Mouse (Mus musculus): ENCODE measurements around the gene Rab10.

GRCm38 (mm10) chr12:3210181-3210580 is 99.6 kb downstream of the Rab10 start:
- TF ChIP-seq CTCF (conservative IDR thresholded peaks at IDR 0.05; ENCODE audit: low read length) (no peak), NANOG (IDR thresholded peaks at IDR 0.05; ENCODE audit: borderline replicate concordance, low read length) (no peak), POU5F1 (IDR thresholded peaks at IDR 0.05; ENCODE audit: borderline replicate concordance, low read length) (no peak)

Data from E14TG2a.4 (cell line).